Mouse (Mus musculus): ENCODE results near the gene Tfap2c. TPM values are rescaled to one million over a fixed set of nuclear protein-coding genes. Genes with fewer than 3 reads are reported as not detected.
A peak's percentile ranks its signal among the peaks of the same experiment; 100 is the strongest.

Tfap2c gene
- polyA plus RNA-seq, 1 experiment: 0.69 TPM

DNA sequence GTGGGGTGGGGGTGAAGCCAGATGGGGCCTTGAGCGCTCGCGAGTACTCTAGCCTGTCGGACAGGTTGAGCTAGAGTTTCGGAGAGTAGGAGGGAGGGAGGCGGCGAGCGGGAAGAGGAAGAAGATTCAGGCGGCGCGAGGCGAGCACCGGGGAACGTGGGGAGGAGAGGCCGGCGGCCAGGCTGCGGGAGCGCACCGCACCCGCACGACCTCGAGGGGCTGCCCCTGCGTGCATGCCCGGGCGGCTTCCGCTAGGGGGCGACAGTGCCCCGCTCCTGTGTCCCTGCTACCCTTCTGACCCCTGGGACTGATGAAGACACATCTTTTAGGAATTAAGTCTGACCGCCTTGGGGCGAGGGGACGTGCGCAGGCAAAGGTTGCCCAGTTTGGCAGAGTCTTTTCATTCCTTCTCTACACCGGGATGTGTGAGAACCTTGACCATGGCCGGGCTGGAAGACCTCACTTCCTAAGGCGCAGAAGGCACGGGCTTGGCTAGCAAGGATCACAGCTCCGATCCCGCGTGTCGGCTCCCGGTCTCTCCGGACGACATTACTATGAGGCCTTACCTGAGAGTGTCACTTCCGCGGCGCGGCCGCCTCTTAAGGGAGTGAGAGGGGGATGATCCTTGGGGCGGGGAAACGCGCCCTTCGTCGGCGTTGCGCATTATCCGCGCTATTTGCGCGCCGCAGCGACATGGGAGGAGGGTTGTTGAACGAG lies 1.1 kb downstream of the Tfap2c start:
- no peak overlapping the region for H3K4me3 ChIP-seq (ENCODE audit: control insufficient read depth, insufficient read depth, low read length)
- peak; percentile 60 for DNase-seq
- TF ChIP-seq CTCF (IDR thresholded peaks at IDR 0.05; ENCODE audit: borderline replicate concordance, control insufficient read depth, extremely low read depth, insufficient read depth, low read length, poor library complexity) (0 out of 2 replicates have a peak, but pooled peaks have one; percentile 53), POLR2A (IDR thresholded peaks at IDR 0.05; ENCODE audit: control insufficient read depth, extremely low read depth, insufficient read depth, low read length, poor library complexity) (no peak)
- no peaks in the 10 kb centered on the region for H3K4me1 ChIP-seq (replicated peaks; ENCODE audit: control insufficient read depth, insufficient read depth, low read length)
- peaks cover 25% of the 10 kb centered on the region for H3K27me3 ChIP-seq (ENCODE audit: control insufficient read depth, insufficient read depth, low read length)
- H3K36me3 ChIP-seq (ENCODE audit: control insufficient read depth, insufficient read depth, low read length): no peaks in the 10 kb centered on the region
- 4% methylated on average over 62 of the region's 62 CpGs for WGBS
- H3K27ac ChIP-seq (ENCODE audit: control insufficient read depth, insufficient read depth, low read length): no peak overlapping the region

DNA sequence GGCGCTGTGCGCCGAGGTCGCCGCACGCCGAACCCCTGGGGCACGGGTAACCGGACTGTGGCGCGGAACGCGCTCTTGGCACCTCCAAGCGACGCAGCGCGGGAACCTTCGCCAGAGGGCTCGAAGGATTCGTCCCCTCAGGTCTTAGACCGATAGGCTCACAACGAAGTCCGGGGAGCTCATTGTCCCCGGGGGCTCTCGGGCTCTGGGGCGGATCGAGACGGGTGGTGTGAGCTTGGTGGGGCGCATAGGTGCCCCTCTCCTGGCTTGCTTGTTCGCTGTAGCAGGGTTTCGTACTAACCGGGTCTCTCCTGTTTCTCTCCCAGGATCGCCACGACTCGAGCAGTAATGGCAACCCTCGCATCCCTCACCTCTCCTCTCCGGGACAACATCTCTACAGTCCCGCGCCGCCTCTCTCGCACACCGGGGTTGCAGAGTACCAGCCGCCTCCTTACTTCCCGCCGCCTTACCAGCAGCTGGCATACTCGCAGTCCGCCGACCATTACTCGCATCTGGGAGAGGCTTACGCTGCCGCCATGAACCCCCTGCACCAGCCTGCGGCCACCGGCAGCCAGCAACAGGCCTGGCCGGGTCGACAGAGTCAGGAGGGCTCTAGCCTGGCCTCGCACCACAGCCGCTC lies 1.8 kb downstream of the Tfap2c start:
- DNase-seq: no peak
- 7% methylated on average over 57 of the region's 57 CpGs for WGBS
- no peaks in the 10 kb centered on the region for H3K4me1 ChIP-seq (replicated peaks; ENCODE audit: control insufficient read depth, insufficient read depth, low read length)
- H3K4me3 ChIP-seq (ENCODE audit: control insufficient read depth, insufficient read depth, low read length): no peak overlapping the region
- H3K27ac ChIP-seq (ENCODE audit: control insufficient read depth, insufficient read depth, low read length): no peak overlapping the region
- H3K27me3 ChIP-seq (ENCODE audit: control insufficient read depth, insufficient read depth, low read length): peaks cover 21% of the 10 kb centered on the region
- no peak for TF ChIP-seq CTCF (IDR thresholded peaks at IDR 0.05; ENCODE audit: borderline replicate concordance, control insufficient read depth, extremely low read depth, insufficient read depth, low read length, poor library complexity)
- TF ChIP-seq POLR2A (IDR thresholded peaks at IDR 0.05; ENCODE audit: control insufficient read depth, extremely low read depth, insufficient read depth, low read length, poor library complexity): no peak
- H3K36me3 ChIP-seq (ENCODE audit: control insufficient read depth, insufficient read depth, low read length): no peaks in the 10 kb centered on the region

DNA sequence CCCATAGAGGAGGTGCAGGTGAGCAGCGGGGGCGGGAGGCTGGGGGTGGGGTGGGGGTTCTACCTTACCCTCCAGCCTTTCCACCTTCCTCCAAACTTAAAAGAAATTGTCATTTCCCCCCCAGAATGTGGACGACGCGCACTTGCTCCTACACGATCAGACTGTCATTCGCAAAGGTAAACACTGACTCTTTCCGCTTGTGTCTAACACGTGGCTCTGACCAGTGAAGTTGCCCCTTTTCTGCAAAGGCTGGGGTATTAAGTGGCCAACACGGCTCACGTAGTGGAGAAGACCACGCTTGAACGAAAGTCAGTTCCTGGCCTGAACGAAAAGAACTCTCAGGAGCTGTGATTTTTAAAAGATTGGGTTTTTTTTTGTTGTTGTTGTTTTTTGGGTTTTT lies 2.5 kb downstream of the Tfap2c start:
- no peak for DNase-seq
- Histone ChIP-seq H3K4me1 (replicated peaks; ENCODE audit: control insufficient read depth, insufficient read depth, low read length) (no peaks in the 10 kb centered on the region), H3K4me3 (ENCODE audit: control insufficient read depth, insufficient read depth, low read length) (no peak overlapping the region), H3K27ac (ENCODE audit: control insufficient read depth, insufficient read depth, low read length) (no peak overlapping the region), H3K27me3 (ENCODE audit: control insufficient read depth, insufficient read depth, low read length) (peaks cover 21% of the 10 kb centered on the region), H3K36me3 (ENCODE audit: control insufficient read depth, insufficient read depth, low read length) (no peaks in the 10 kb centered on the region)
- 14% methylated on average over 14 of the region's 14 CpGs for WGBS
- no peak for TF ChIP-seq POLR2A (IDR thresholded peaks at IDR 0.05; ENCODE audit: control insufficient read depth, extremely low read depth, insufficient read depth, low read length, poor library complexity)
- TF ChIP-seq CTCF (IDR thresholded peaks at IDR 0.05; ENCODE audit: borderline replicate concordance, control insufficient read depth, extremely low read depth, insufficient read depth, low read length, poor library complexity): no peak

DNA sequence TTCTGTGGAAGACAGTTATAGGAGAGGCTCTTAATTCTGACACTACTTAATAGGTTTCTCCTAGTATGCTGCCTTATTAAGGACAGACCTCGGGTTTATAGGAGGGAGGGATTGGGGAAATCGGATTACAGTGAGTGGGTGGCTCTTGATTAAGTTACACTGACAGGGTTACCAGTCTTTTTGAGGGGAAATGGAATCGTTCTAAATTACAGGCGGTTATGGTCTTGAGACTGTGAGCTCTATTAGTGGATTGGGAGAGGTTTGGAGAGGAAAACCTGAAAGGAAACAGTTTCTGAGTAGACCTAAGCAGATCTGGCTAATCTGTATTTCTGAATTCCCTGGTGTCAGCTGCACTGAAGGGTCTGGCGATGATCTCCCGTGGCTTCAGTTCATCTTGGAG lies 3.3 kb downstream of the Tfap2c start:
- TF ChIP-seq POLR2A (IDR thresholded peaks at IDR 0.05; ENCODE audit: control insufficient read depth, extremely low read depth, insufficient read depth, low read length, poor library complexity) (no peak), CTCF (IDR thresholded peaks at IDR 0.05; ENCODE audit: borderline replicate concordance, control insufficient read depth, extremely low read depth, insufficient read depth, low read length, poor library complexity) (no peak)
- H3K27ac ChIP-seq (ENCODE audit: control insufficient read depth, insufficient read depth, low read length): no peak overlapping the region
- DNase-seq: no peak
- no peak overlapping the region for H3K4me3 ChIP-seq (ENCODE audit: control insufficient read depth, insufficient read depth, low read length)
- H3K36me3 ChIP-seq (ENCODE audit: control insufficient read depth, insufficient read depth, low read length): no peaks in the 10 kb centered on the region
- 6% methylated on average over 6 of the region's 6 CpGs for WGBS
- H3K4me1 ChIP-seq (replicated peaks; ENCODE audit: control insufficient read depth, insufficient read depth, low read length): no peaks in the 10 kb centered on the region
- H3K27me3 ChIP-seq (ENCODE audit: control insufficient read depth, insufficient read depth, low read length): peaks cover 15% of the 10 kb centered on the region

DNA sequence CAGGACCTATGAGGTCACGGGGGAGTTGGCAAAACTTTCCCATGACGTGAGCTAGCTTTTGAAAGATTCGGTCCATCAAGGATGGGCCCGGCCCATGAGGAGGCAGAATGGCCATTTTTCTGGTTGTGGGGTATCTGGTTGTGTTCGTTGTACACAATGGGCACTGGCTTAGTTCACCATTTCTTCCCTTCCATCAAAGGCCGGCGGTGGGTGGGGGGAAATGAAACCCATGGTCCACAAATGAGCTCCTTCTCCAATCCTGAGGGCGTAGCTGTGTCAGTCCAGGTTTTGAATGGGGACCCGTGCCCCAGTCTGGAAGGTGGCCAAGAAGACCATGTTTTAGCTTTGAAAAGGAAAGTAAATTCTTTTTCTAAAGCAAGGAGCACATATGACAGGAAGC lies 4.8 kb downstream of the Tfap2c start:
- Histone ChIP-seq H3K27ac (ENCODE audit: control insufficient read depth, insufficient read depth, low read length) (no peak overlapping the region), H3K4me1 (replicated peaks; ENCODE audit: control insufficient read depth, insufficient read depth, low read length) (no peaks in the 10 kb centered on the region), H3K27me3 (ENCODE audit: control insufficient read depth, insufficient read depth, low read length) (peaks cover 11% of the 10 kb centered on the region), H3K4me3 (ENCODE audit: control insufficient read depth, insufficient read depth, low read length) (no peak overlapping the region), H3K36me3 (ENCODE audit: control insufficient read depth, insufficient read depth, low read length) (no peaks in the 10 kb centered on the region)
- 69% methylated on average over 9 of the region's 9 CpGs for WGBS
- no peak for TF ChIP-seq POLR2A (IDR thresholded peaks at IDR 0.05; ENCODE audit: control insufficient read depth, extremely low read depth, insufficient read depth, low read length, poor library complexity)
- TF ChIP-seq CTCF (IDR thresholded peaks at IDR 0.05; ENCODE audit: borderline replicate concordance, control insufficient read depth, extremely low read depth, insufficient read depth, low read length, poor library complexity): no peak
- no peak for DNase-seq

DNA sequence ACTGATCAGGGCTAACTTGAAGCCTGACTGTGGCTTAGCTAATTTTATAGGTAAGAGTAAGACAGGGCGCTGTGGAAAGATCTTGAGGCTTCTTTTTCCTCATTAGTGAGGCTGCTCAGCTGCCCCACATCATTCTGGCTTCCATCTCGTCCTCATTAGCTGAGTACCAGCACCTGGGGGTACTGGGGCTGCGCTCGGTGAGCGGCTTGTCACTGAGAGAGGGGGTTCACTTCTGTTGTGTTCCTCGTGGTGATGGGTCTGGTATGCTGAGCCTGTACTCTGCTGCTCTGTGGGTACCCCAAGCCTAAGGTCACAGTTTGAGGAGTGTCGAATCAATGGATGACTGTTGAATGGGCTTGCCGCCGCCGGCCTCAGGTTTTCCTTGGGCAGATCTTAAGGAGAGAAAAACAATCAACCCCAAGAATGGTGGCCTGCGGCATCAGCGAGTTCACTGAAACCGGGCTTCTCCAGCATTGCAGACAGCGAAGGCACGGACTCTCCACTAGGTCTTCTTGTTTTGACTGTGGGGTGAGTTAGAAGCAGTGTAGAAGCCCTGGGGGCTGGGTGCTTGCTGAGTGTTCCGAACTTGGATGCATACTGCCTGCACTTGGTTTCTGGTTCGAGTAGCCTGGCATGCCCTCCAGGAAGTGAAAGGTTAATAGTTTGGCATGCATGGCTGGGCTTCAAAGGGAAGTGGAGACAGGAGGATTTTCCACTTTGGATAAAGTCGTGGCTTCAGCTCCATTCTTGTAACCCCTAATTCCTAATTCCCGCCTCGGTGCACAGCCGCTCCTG lies 9.5 kb downstream of the Tfap2c start:
- H3K4me1 ChIP-seq (replicated peaks; ENCODE audit: control insufficient read depth, insufficient read depth, low read length): no peaks in the 10 kb centered on the region
- H3K36me3 ChIP-seq (ENCODE audit: control insufficient read depth, insufficient read depth, low read length): no peaks in the 10 kb centered on the region
- peaks cover 3% of the 10 kb centered on the region; the same call in 1 of the 2 replicates for H3K27me3 ChIP-seq (ENCODE audit: control insufficient read depth, insufficient read depth, low read length)
- 67% methylated on average over 21 of the region's 21 CpGs for WGBS
- TF ChIP-seq POLR2A (IDR thresholded peaks at IDR 0.05; ENCODE audit: control insufficient read depth, extremely low read depth, insufficient read depth, low read length, poor library complexity): no peak
- no peak for TF ChIP-seq CTCF (IDR thresholded peaks at IDR 0.05; ENCODE audit: borderline replicate concordance, control insufficient read depth, extremely low read depth, insufficient read depth, low read length, poor library complexity)
- H3K27ac ChIP-seq (ENCODE audit: control insufficient read depth, insufficient read depth, low read length): no peak overlapping the region
- no peak for DNase-seq
- H3K4me3 ChIP-seq (ENCODE audit: control insufficient read depth, insufficient read depth, low read length): no peak overlapping the region

Data from thymus, adult 2 months (tissue).